Mouse (Mus musculus): ENCODE results near the gene Mecom.

- no peak for TF ChIP-seq CTCF (IDR thresholded peaks at IDR 0.05; ENCODE audit: borderline replicate concordance, extremely low read depth, insufficient read depth, insufficient read length)
- TF ChIP-seq POLR2A (IDR thresholded peaks at IDR 0.05; ENCODE audit: borderline replicate concordance, extremely low read depth, insufficient read depth, insufficient read length, poor library complexity, severe bottlenecking) = no peak
Measured at GRCm38 (mm10) chr3:30353878-30354727, 193.7 kb downstream of the Mecom start.

Measured in brain, embryonic 14.5 days (tissue).